11 mouse cellular contexts compared by ENCODE assay signal in genomic region chr3:90657405-90657804, GRCm38 (mm10). TPM values are rescaled to one million over a fixed set of nuclear protein-coding genes. Genes with fewer than 3 reads are reported as not detected.
A peak's percentile ranks its signal among the peaks of the same experiment; 100 is the strongest.
DNase-seq lines count a peak whose midpoint lies in the region; ATAC-seq and TF ChIP-seq lines count a peak whose summit lies in the region.
"Had no signal": no experiment of that assay in that cellular context is flagged by ENCODE, and none has a peak within 500 bp of the region (broad histone marks: within the 10 kb centered on the region; RNA-seq: fewer than 3 reads in every experiment).

No protein-coding gene starts in this region.

- H3K4me2 ChIP-seq in hindbrain, postnatal 0 days (ENCODE audit: low read depth, low read length): no peak overlapping the region
- H3K4me2 ChIP-seq in hindbrain, embryonic 13.5 days: no peak overlapping the region
- H3K4me2 ChIP-seq: embryonic facial prominence, embryonic 13.5 days; liver, embryonic 11.5 days had no signal

- H3K27ac ChIP-seq in hindbrain, postnatal 0 days: no peak overlapping the region
- no peak overlapping the region for H3K27ac ChIP-seq in hindbrain, embryonic 13.5 days
- H3K27ac ChIP-seq in bone marrow, adult 2 months (ENCODE audit: control insufficient read depth, insufficient read depth, low read depth, low read length, poor library complexity): peak overlapping the region; percentile 68
- H3K27ac ChIP-seq: embryonic facial prominence, embryonic 13.5 days had no signal

- no peak for ATAC-seq in hindbrain, postnatal 0 days
- ATAC-seq in hindbrain, embryonic 13.5 days (ENCODE audit: low FRiP score): no peak

- H3K27me3 ChIP-seq in hindbrain, postnatal 0 days (ENCODE audit: insufficient read depth, low read length): no peaks in the 10 kb centered on the region
- H3K27me3 ChIP-seq in hindbrain, embryonic 13.5 days: 0 out of 2 replicates have a peak, but pooled peaks cover 5% of the 10 kb centered on the region

- no peaks in the 10 kb centered on the region for H3K4me1 ChIP-seq in hindbrain, postnatal 0 days (ENCODE audit: insufficient read depth, low read length)
- H3K4me1 ChIP-seq in hindbrain, embryonic 13.5 days (replicated peaks): no peaks in the 10 kb centered on the region
- peaks cover 2% of the 10 kb centered on the region; the same call in 1 of the 2 replicates for H3K4me1 ChIP-seq in bone marrow, adult 2 months (ENCODE audit: control insufficient read depth, insufficient read depth, low read length)
- H3K4me1 ChIP-seq: embryonic facial prominence, embryonic 13.5 days had no signal

- H3K4me3 ChIP-seq in hindbrain, postnatal 0 days (ENCODE audit: low read length): no peak overlapping the region
- H3K4me3 ChIP-seq in hindbrain, embryonic 13.5 days: no peak overlapping the region
- peak overlapping the region; percentile 39 for H3K4me3 ChIP-seq in bone marrow, adult 2 months (replicated peaks; ENCODE audit: control insufficient read depth, low read depth, low read length)
- H3K4me3 ChIP-seq: embryonic facial prominence, embryonic 13.5 days had no signal

- TF ChIP-seq CTCF in hindbrain, postnatal 0 days (IDR thresholded peaks at IDR 0.05; ENCODE audit: low read depth): peak; percentile 42
- TF ChIP-seq CTCF in bone marrow, adult 2 months (IDR thresholded peaks at IDR 0.05; ENCODE audit: control insufficient read depth, insufficient read depth, low read length): peak; percentile 40; the same call in 1 of the 2 replicates

- no peaks in the 10 kb centered on the region for H3K36me3 ChIP-seq in hindbrain, postnatal 0 days (ENCODE audit: insufficient read depth, low read length)
- H3K36me3 ChIP-seq in hindbrain, embryonic 13.5 days: no peaks in the 10 kb centered on the region
- H3K36me3 ChIP-seq: embryonic facial prominence, embryonic 13.5 days had no signal

- DNase-seq in hindbrain, postnatal 0 days (ENCODE audit: low spot score): no peak
- DNase-seq in spleen, postnatal 4 days (ENCODE audit: low spot score in 2 of 2): peak; percentile 24 to 67
- no peak for DNase-seq in spleen, postnatal 36 days (ENCODE audit: low spot score in 2 of 2)
- DNase-seq in thymus, postnatal 4 days: peak; percentile 46
- DNase-seq in urinary bladder, postnatal 36 days (ENCODE audit: low spot score in 2 of 2): no peak
- DNase-seq: heart, postnatal 14 days; layer of hippocampus, postnatal 36 days had no signal

- no peak overlapping the region for H3K9ac ChIP-seq in hindbrain, postnatal 0 days (replicated peaks; ENCODE audit: low read length)
- H3K9ac ChIP-seq in hindbrain, embryonic 13.5 days: no peak overlapping the region
- H3K9ac ChIP-seq: embryonic facial prominence, embryonic 13.5 days had no signal

- TF ChIP-seq POLR2A in bone marrow, adult 2 months (IDR thresholded peaks at IDR 0.05; ENCODE audit: borderline replicate concordance, control insufficient read depth, low read depth, low read length): no peak

- no peaks in the 10 kb centered on the region for H3K9me3 ChIP-seq in hindbrain, postnatal 0 days (ENCODE audit: low read length)
- no peaks in the 10 kb centered on the region for H3K9me3 ChIP-seq in hindbrain, embryonic 13.5 days
- H3K9me3 ChIP-seq: embryonic facial prominence, embryonic 13.5 days had no signal

- WGBS in hindbrain, postnatal 0 days: 84% methylated on average over 4 of the region's 4 CpGs
- WGBS in hindbrain, embryonic 13.5 days: 78% methylated on average over 4 of the region's 4 CpGs
- WGBS in bone marrow, adult 2 months: 38% methylated on average over 4 of the region's 4 CpGs

RNA-seq across cellular contexts. Expression of gene S100a7a, which starts 3.6 kb away (rescaled TPM):
- total RNA-seq in hindbrain, postnatal 0 days (2014; rRNA removed): not detected in 2 replicates
- not detected in 2 replicates for polyA plus RNA-seq in hindbrain, postnatal 0 days (2015; fragmentation: Nextera tagmentation; extraction: Ambion mirVana)
- not detected in 2 replicates for polyA plus RNA-seq in hindbrain, embryonic 13.5 days (2015; fragmentation: Nextera tagmentation; extraction: Ambion mirVana)
- polyA plus RNA-seq in bone marrow, adult 2 months (2011; ENCODE audit: insufficient read depth, insufficient read length, low replicate concordance, missing spikeins): 1.0 TPM in 1 of 2 replicates, not detected in the other
- polyA plus RNA-seq: embryonic facial prominence, embryonic 13.5 days; liver, embryonic 11.5 days had no signal

RNA-seq across cellular contexts. Expression of gene S100a8, which starts 11.4 kb away (rescaled TPM):
- 1.0 TPM in 1 of 2 replicates, not detected in the other for total RNA-seq in hindbrain, postnatal 0 days (2014; rRNA removed)
- polyA plus RNA-seq in hindbrain, postnatal 0 days (2015; fragmentation: Nextera tagmentation; extraction: Ambion mirVana): 6.3 and 6.7 TPM in 2 replicates
- 8.9 and 11.2 TPM in 2 replicates for polyA plus RNA-seq in hindbrain, embryonic 13.5 days (2015; fragmentation: Nextera tagmentation; extraction: Ambion mirVana)
- polyA plus RNA-seq in bone marrow, adult 2 months (2011; ENCODE audit: insufficient read depth, insufficient read length, low replicate concordance, missing spikeins): 4,508 and 18,334 TPM in 2 replicates

RNA-seq across cellular contexts. Expression of gene S100a9, which starts 38.1 kb away (rescaled TPM):
- 1.3 TPM in 1 of 2 replicates, not detected in the other for total RNA-seq in hindbrain, postnatal 0 days (2014; rRNA removed)
- 5.0 and 6.4 TPM in 2 replicates for polyA plus RNA-seq in hindbrain, postnatal 0 days (2015; fragmentation: Nextera tagmentation; extraction: Ambion mirVana)
- 5.9 and 7.7 TPM in 2 replicates for polyA plus RNA-seq in hindbrain, embryonic 13.5 days (2015; fragmentation: Nextera tagmentation; extraction: Ambion mirVana)
- polyA plus RNA-seq in bone marrow, adult 2 months (2011; ENCODE audit: insufficient read depth, insufficient read length, low replicate concordance, missing spikeins): 8,678 and 25,400 TPM in 2 replicates

RNA-seq across cellular contexts. Expression of gene S100a6, which starts 44.7 kb away (rescaled TPM):
- 4.4 and 12.9 TPM in 2 replicates for total RNA-seq in hindbrain, postnatal 0 days (2014; rRNA removed)
- polyA plus RNA-seq in hindbrain, postnatal 0 days (2015; fragmentation: Nextera tagmentation; extraction: Ambion mirVana): 53.8 and 59.0 TPM in 2 replicates
- polyA plus RNA-seq in hindbrain, embryonic 13.5 days (2015; fragmentation: Nextera tagmentation; extraction: Ambion mirVana): 38.4 and 42.3 TPM in 2 replicates
- polyA plus RNA-seq in bone marrow, adult 2 months (2011; ENCODE audit: insufficient read depth, insufficient read length, low replicate concordance, missing spikeins): 391 and 969 TPM in 2 replicates

RNA-seq across cellular contexts. Expression of gene S100a5, which starts 49.1 kb away (rescaled TPM):
- total RNA-seq in hindbrain, postnatal 0 days (2014; rRNA removed): not detected in 2 replicates
- not detected in 2 replicates for polyA plus RNA-seq in hindbrain, postnatal 0 days (2015; fragmentation: Nextera tagmentation; extraction: Ambion mirVana)
- polyA plus RNA-seq in hindbrain, embryonic 13.5 days (2015; fragmentation: Nextera tagmentation; extraction: Ambion mirVana): not detected in 2 replicates
- polyA plus RNA-seq in bone marrow, adult 2 months (2011; ENCODE audit: insufficient read depth, insufficient read length, low replicate concordance, missing spikeins): not detected in 2 replicates
- total RNA-seq: heart, postnatal 14 days; layer of hippocampus, postnatal 36 days had no signal
- polyA plus RNA-seq: embryonic facial prominence, embryonic 13.5 days; liver, embryonic 11.5 days had no signal

Comparison
In these comparisons a context has a peak if more than half of its experiments do, and no peak if none do; other contexts are left out.
1. DNase-seq: peak in spleen, postnatal 4 days (2 of 2) and thymus, postnatal 4 days (single experiment); none in hindbrain, postnatal 0 days (single experiment), spleen, postnatal 36 days (0 of 2) and urinary bladder, postnatal 36 days (0 of 2).
2. RNA of gene S100a8, which starts 11.4 kb away (polyA plus RNA-seq): 4,508 to 18,334 TPM in bone marrow, adult 2 months; 8.9 to 11.2 TPM in hindbrain, embryonic 13.5 days and 6.3 to 6.7 TPM in hindbrain, postnatal 0 days; every median in the first group is over 100 times any median in the second.
3. RNA of gene S100a9, which starts 38.1 kb away (polyA plus RNA-seq): 8,678 to 25,400 TPM in bone marrow, adult 2 months; 5.0 to 6.4 TPM in hindbrain, postnatal 0 days and 5.9 to 7.7 TPM in hindbrain, embryonic 13.5 days; every median in the first group is over 100 times any median in the second.